Mouse (Mus musculus): ENCODE data around the gene Tfb1m. TPM values are rescaled to one million over a fixed set of nuclear protein-coding genes. Genes with fewer than 3 reads are reported as not detected.

Tfb1m gene
- polyA plus RNA-seq, 1 experiment from 2014 or later: 12.4 TPM

DNA sequence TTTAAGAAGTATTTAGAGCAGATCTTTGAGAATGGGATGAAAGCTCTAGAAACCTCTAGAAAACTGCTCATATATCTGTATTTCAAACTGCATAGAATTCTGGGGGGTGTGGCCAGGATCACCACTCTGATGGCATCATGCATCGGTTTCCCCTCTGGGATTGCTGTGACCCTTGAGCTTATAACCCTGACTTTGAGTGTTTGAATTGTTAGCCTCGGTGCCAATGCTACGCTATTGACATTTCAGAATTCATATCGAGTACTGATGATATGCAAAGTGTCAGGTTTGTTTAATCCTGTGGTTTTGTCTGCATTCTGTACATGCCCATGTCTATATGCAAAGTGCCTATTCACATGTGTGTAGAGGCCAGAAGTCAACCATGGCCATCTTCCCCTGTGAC, 70.4 kb downstream of the Tfb1m start:
- no peak overlapping the region for H3K27ac ChIP-seq (ENCODE audit: low read length)
- H3K27me3 ChIP-seq (ENCODE audit: control insufficient read depth, insufficient read depth, low read depth, low read length): no peaks in the 10 kb centered on the region
- H3K4me1 ChIP-seq (replicated peaks; ENCODE audit: control insufficient read depth, insufficient read depth, low read length): no peaks in the 10 kb centered on the region
- no peak overlapping the region for H3K4me3 ChIP-seq (ENCODE audit: low read length)
- WGBS: 81% methylated on average over 4 of the region's 4 CpGs
- no peak overlapping the region for H3K9ac ChIP-seq (ENCODE audit: low read length)
- H3K4me2 ChIP-seq (ENCODE audit: low read depth, low read length): no peak overlapping the region
- no peak for ATAC-seq (ENCODE audit: low read depth)
- no peaks in the 10 kb centered on the region for H3K36me3 ChIP-seq (ENCODE audit: control insufficient read depth, insufficient read depth, low read length)
- H3K9me3 ChIP-seq (ENCODE audit: control insufficient read depth, low read length): no peaks in the 10 kb centered on the region

GRCm38 (mm10) chr17:3485851-3486250, 71.7 kb downstream of the Tfb1m start:
- Histone ChIP-seq H3K9ac (ENCODE audit: low read length) (no peak overlapping the region), H3K27ac (ENCODE audit: low read length) (no peak overlapping the region), H3K4me1 (replicated peaks; ENCODE audit: control insufficient read depth, insufficient read depth, low read length) (no peaks in the 10 kb centered on the region), H3K4me3 (ENCODE audit: low read length) (no peak overlapping the region), H3K36me3 (ENCODE audit: control insufficient read depth, insufficient read depth, low read length) (no peaks in the 10 kb centered on the region), H3K27me3 (ENCODE audit: control insufficient read depth, insufficient read depth, low read depth, low read length) (no peaks in the 10 kb centered on the region), H3K9me3 (ENCODE audit: control insufficient read depth, low read length) (no peaks in the 10 kb centered on the region), H3K4me2 (ENCODE audit: low read depth, low read length) (no peak overlapping the region)
- ATAC-seq (ENCODE audit: low read depth): no peak
- WGBS: 70% methylated on average over 7 of the region's 7 CpGs

GRCm38 (mm10) chr17:3483091-3483490, 74.5 kb downstream of the Tfb1m start:
- ATAC-seq (ENCODE audit: low read depth): no peak

GRCm38 (mm10) chr17:3481576-3482575, 75.7 kb downstream of the Tfb1m start:
- WGBS: 70% methylated on average over 7 of the region's 7 CpGs
- no peaks in the 10 kb centered on the region for H3K4me1 ChIP-seq (replicated peaks; ENCODE audit: control insufficient read depth, insufficient read depth, low read length)
- H3K9me3 ChIP-seq (ENCODE audit: control insufficient read depth, low read length): no peaks in the 10 kb centered on the region
- no peak overlapping the region for H3K4me2 ChIP-seq (ENCODE audit: low read depth, low read length)
- H3K9ac ChIP-seq (ENCODE audit: low read length): no peak overlapping the region
- no peaks in the 10 kb centered on the region for H3K27me3 ChIP-seq (ENCODE audit: control insufficient read depth, insufficient read depth, low read depth, low read length)
- no peak overlapping the region for H3K27ac ChIP-seq (ENCODE audit: low read length)
- H3K36me3 ChIP-seq (ENCODE audit: control insufficient read depth, insufficient read depth, low read length): no peaks in the 10 kb centered on the region
- ATAC-seq (ENCODE audit: low read depth): no peak
- no peak overlapping the region for H3K4me3 ChIP-seq (ENCODE audit: low read length)

More at GRCm38 (mm10) chr17:3483091-3483490, 74.5 kb downstream of the Tfb1m start:
- 82% methylated on average over 8 of the region's 8 CpGs for WGBS
- H3K9ac ChIP-seq (ENCODE audit: low read length): no peak overlapping the region
- no peaks in the 10 kb centered on the region for H3K4me1 ChIP-seq (replicated peaks; ENCODE audit: control insufficient read depth, insufficient read depth, low read length)
- no peaks in the 10 kb centered on the region for H3K36me3 ChIP-seq (ENCODE audit: control insufficient read depth, insufficient read depth, low read length)
- no peaks in the 10 kb centered on the region for H3K9me3 ChIP-seq (ENCODE audit: control insufficient read depth, low read length)
- H3K4me3 ChIP-seq (ENCODE audit: low read length): no peak overlapping the region
- no peak overlapping the region for H3K27ac ChIP-seq (ENCODE audit: low read length)
- H3K27me3 ChIP-seq (ENCODE audit: control insufficient read depth, insufficient read depth, low read depth, low read length): no peaks in the 10 kb centered on the region
- no peak overlapping the region for H3K4me2 ChIP-seq (ENCODE audit: low read depth, low read length)

- Histone ChIP-seq H3K4me2 (ENCODE audit: low read depth, low read length) (no peak overlapping the region), H3K9ac (ENCODE audit: low read length) (no peak overlapping the region), H3K27ac (ENCODE audit: low read length) (no peak overlapping the region), H3K4me3 (ENCODE audit: low read length) (no peak overlapping the region), H3K36me3 (ENCODE audit: control insufficient read depth, insufficient read depth, low read length) (no peaks in the 10 kb centered on the region), H3K27me3 (ENCODE audit: control insufficient read depth, insufficient read depth, low read depth, low read length) (no peaks in the 10 kb centered on the region), H3K9me3 (ENCODE audit: control insufficient read depth, low read length) (no peaks in the 10 kb centered on the region), H3K4me1 (replicated peaks; ENCODE audit: control insufficient read depth, insufficient read depth, low read length) (no peaks in the 10 kb centered on the region)
- WGBS: 67% methylated on average over 2 of the region's 2 CpGs
- ATAC-seq (ENCODE audit: low read depth): no peak
These were observed 81.0 kb downstream of the Tfb1m start for GRCm38 (mm10) chr17:3476546-3476945.

GRCm38 (mm10) chr17:3472018-3472417, 85.6 kb downstream of the Tfb1m start:
- H3K9me3 ChIP-seq (ENCODE audit: control insufficient read depth, low read length): no peaks in the 10 kb centered on the region

More at GRCm38 (mm10) chr17:3472018-3472417, 85.6 kb downstream of the Tfb1m start:
- Histone ChIP-seq H3K4me1 (replicated peaks; ENCODE audit: control insufficient read depth, insufficient read depth, low read length) (no peaks in the 10 kb centered on the region), H3K9ac (ENCODE audit: low read length) (no peak overlapping the region), H3K27ac (ENCODE audit: low read length) (no peak overlapping the region), H3K36me3 (ENCODE audit: control insufficient read depth, insufficient read depth, low read length) (no peaks in the 10 kb centered on the region), H3K4me2 (ENCODE audit: low read depth, low read length) (no peak overlapping the region), H3K4me3 (ENCODE audit: low read length) (no peak overlapping the region), H3K27me3 (ENCODE audit: control insufficient read depth, insufficient read depth, low read depth, low read length) (no peaks in the 10 kb centered on the region)
- 82% methylated on average over 6 of the region's 6 CpGs for WGBS
- no peak for ATAC-seq (ENCODE audit: low read depth)

Other genes starting within 250 kb of the Tfb1m start
- 6.0 TPM in 2 replicates for gene Tiam2, start 231.2 kb downstream of the Tfb1m start, polyA plus RNA-seq (2015; fragmentation: Nextera tagmentation; extraction: Ambion mirVana)
- not detected in 2 replicates for gene Cldn20, start 25.2 kb downstream of the Tfb1m start, polyA plus RNA-seq (2015; fragmentation: Nextera tagmentation; extraction: Ambion mirVana)
- gene Nox3, start 138.5 kb upstream of the Tfb1m start, polyA plus RNA-seq (2015; fragmentation: Nextera tagmentation; extraction: Ambion mirVana): not detected in 2 replicates